Mouse (Mus musculus) heart, adult 2 months (tissue): ENCODE data around the gene Mdga1.

ENCODE experiments used
- CTCF ChIP-seq: fragments of 200-600 bp; IDR thresholded peaks from 2 replicates; pipeline ENCODE4 v1.8.1; 2022; ENCODE audit warnings: antibody characterized with exemption, mild to moderate bottlenecking, moderate library complexity
- POLR2A ChIP-seq: fragments of 200-500 bp; IDR thresholded peaks from 2 replicates; pipeline ENCODE4 v1.6.1; 2011; ENCODE audit warnings: mild to moderate bottlenecking, low read depth, low read length, control low read depth; ENCODE audit not compliant: insufficient read depth

GRCm38 (mm10) chr17:30007883-30008282 lies 38.0 kb upstream of the Mdga1 start:
- TF ChIP-seq POLR2A (no peak), CTCF (no peak)
